Mouse (Mus musculus): ENCODE results near the gene Vsig2. TPM values are rescaled to one million over a fixed set of nuclear protein-coding genes. Genes with fewer than 3 reads are reported as not detected.

The Vsig2 gene
- not detected for total RNA-seq (2023)

GRCm38 (mm10) chr9:37539170-37540025, at the start of gene Vsig2:
Vsig2 (plus strand) TSS chr9:37539255.

GRCm38 (mm10) chr9:37527396-37528224, 11.4 kb upstream of the Vsig2 start, which contains the start of gene Esam:
Esam (plus strand) TSS chr9:37528078.

GRCm38 (mm10) chr9:37552536-37553293, 13.7 kb downstream of the Vsig2 start, which contains the start of gene Nrgn:
Nrgn (minus strand) TSS chr9:37552904.

GRCm38 (mm10) chr9:37554838-37555748, 16.0 kb downstream of the Vsig2 start, which contains the start of gene Siae:
Siae (plus strand) TSS chr9:37555698.

Other genes with a start within 250 kb of the Vsig2 start
- 10 to 100 TPM; 10.4 to 14.6 TPM for gene Ccdc15, start 190.8 kb upstream of the Vsig2 start, total RNA-seq (2023)
- not detected for gene Hepacam, start 171.9 kb upstream of the Vsig2 start, total RNA-seq (2023)
- not detected for gene Robo4, start 137.4 kb upstream of the Vsig2 start, total RNA-seq (2023)
- under 1 TPM in 1 of 2 experiments, not detected in 1; 0.32 TPM for gene Robo3, start 106.0 kb upstream of the Vsig2 start, total RNA-seq (2023)
- 10 to 100 TPM; 41.1 to 48.9 TPM for gene Msantd2, start 49.9 kb upstream of the Vsig2 start, total RNA-seq (2023)
- 1 to 10 TPM in 1 of 2 experiments, under 1 TPM in 1; 0.67 to 1.6 TPM for gene Esam, start 11.2 kb upstream of the Vsig2 start, total RNA-seq (2023)
- 1 to 10 TPM; 2.2 to 3.6 TPM for gene Nrgn, start 13.6 kb downstream of the Vsig2 start, total RNA-seq (2023)
- gene Siae, start 16.4 kb downstream of the Vsig2 start, total RNA-seq (2023) = 10 to 100 TPM in 1 of 2 experiments, 1 to 10 TPM in 1; 9.0 to 10.3 TPM
- gene Spa17, start 74.5 kb downstream of the Vsig2 start, total RNA-seq (2023) = not detected
- 10 to 100 TPM; 88.9 to 96.6 TPM for gene Tbrg1, start 118.1 kb downstream of the Vsig2 start, total RNA-seq (2023)
- not detected for gene Panx3, start 130.0 kb downstream of the Vsig2 start, total RNA-seq (2023)
- not detected for gene Olfr160, start 177.0 kb downstream of the Vsig2 start, total RNA-seq (2023)
- gene Olfr874, start 205.9 kb downstream of the Vsig2 start, total RNA-seq (2023) = not detected
- gene Olfr875, start 232.6 kb downstream of the Vsig2 start, total RNA-seq (2023) = not detected

Data from T-cell, adult 66 days (primary cell).